Mouse (Mus musculus) cortical plate, adult 2 months (tissue): ENCODE measurements at regions not wholly inside any gene's neighbourhood (a gene's known extent, or its start where the extent isn't known, plus 50 kb on each side); places are given as distances from the start of the nearest gene placed in this dataset.
"Not testable (repeated sequence)": the region's sequence is repeated elsewhere in the genome, so short reads cannot be mapped to it uniquely, and the experiment has no call there.

Source experiments
- H3K27ac ChIP-seq: fragments of 200-500 bp; 2 replicates; pipeline ENCODE4 v1.5.1; 2012; ENCODE audit warnings: low read length, control low read depth, inconsistent platforms; ENCODE audit not compliant: insufficient read depth
- H3K4me1 ChIP-seq: fragments of 200-500 bp; 2 replicates; pipeline ENCODE4 v1.6.1; 2011; ENCODE audit warnings: low read length; ENCODE audit not compliant: control insufficient read depth, insufficient read depth
- H3K4me3 ChIP-seq: fragments of 200-500 bp; 2 replicates; pipeline ENCODE4 v1.5.1; 2011; ENCODE audit warnings: mild to moderate bottlenecking, low read length, control low read depth; ENCODE audit not compliant: insufficient read depth
- CTCF ChIP-seq: fragments of 200-500 bp; IDR thresholded peaks from 2 replicates; pipeline ENCODE4 v1.5.1; 2011; ENCODE audit warnings: mild to moderate bottlenecking, control low read depth, low read length; ENCODE audit not compliant: insufficient read depth; ENCODE audit errors: extremely low read depth
- POLR2A ChIP-seq: fragments of 200-500 bp; IDR thresholded peaks from 2 replicates; pipeline ENCODE4 v1.6.1; 2011; ENCODE audit warnings: mild to moderate bottlenecking, low read length, control low read depth; ENCODE audit not compliant: insufficient read depth; ENCODE audit errors: extremely low read depth

DNA sequence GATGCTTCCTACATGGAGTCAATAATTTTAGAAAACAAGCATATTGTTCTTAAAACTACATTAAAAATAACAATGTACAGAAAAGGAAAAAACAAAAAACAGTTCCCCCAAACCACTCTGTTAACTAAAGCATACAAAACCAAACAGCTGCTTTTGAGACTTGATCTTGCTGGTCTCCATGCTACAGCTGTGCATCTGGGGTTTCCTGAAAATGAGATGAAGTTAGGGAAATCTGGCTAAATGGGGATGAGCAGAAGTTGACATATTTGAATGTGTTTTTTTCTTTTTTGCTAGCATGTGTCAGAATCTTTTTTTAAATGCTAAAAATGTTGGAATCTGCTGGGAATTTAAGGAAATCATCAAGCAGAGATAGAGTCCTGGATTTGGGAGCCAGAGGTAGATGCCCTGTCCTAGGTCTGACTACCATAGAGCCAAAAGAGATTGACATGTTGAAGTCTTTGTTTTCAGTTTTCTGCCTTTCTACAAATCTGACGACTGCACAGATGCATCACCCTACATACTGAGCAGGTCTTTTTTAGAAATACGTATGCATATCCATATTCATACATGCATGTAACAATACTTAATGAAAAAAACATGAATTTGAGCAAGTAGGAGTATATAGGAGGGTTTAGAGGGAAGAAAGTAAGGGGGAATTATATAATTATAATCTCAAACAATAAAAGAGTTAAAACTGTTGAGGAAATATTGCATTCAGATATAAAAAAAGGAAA is 172.5 kb upstream of the Nwd2 start:
- Histone ChIP-seq H3K27ac (no peak overlapping the region), H3K4me1 (no peaks in the 10 kb centered on the region), H3K4me3 (no peak overlapping the region)
- no peak for TF ChIP-seq CTCF
- no peak for TF ChIP-seq POLR2A

DNA sequence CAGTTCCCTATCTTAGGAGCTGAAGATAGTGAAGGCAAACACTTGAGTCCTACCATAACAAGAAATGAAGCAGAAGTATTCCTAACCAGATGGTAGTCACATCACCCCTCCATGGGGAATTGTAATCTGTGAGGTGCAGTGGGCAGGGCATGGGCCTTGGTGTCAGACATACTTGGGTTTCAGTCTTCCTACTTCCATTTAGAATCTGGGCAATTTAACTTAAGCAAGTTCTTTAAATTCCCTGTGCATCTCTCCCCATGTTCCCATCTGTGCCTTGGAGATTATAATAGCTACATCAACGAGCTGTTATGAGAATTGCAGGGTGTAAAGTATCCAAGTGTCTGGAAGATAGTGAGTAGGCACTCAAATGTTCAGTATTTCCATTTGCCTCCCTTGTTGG is 149.9 kb upstream of the Nwd2 start:
- no peaks in the 10 kb centered on the region for H3K4me1 ChIP-seq
- no peak overlapping the region for H3K27ac ChIP-seq
- no peak for TF ChIP-seq CTCF
- no peak for TF ChIP-seq POLR2A
- no peak overlapping the region for H3K4me3 ChIP-seq

DNA sequence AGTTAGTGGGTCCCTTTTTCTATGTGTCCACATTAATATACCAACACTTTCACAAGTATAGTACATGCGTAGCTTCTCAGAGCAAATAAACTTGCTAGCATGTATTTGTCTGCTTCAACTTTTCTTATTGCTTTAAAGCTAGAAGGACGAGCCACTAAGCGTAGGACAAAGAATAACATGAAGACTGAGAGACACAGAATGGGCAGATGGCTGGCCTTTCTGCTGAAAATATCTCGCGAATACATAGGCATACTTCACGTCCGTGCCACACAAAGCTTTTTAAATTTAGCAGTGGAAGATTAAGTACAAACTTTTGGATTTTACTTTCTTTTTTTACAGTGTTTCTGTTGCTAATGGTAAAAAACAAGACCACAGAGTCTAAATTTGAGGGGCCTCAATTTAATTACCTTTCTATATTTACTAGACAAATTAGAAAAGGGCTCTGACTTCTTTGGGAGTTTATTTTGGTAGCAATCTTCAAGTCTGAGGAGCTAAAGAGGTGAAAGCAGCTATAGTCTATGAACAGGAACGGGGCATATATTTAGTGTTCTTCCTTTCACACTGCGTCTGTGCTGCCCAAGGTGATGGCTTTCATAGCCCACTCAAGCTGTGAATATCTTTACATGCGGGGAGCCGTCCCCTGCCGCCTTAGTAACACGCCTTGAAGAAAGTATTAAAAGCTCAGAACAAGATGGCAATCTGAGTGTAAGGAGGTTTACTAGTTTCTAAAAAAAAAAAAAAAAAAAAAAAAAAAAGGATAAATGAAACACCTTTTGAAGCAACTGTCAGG is 145.7 kb upstream of the Nwd2 start:
- TF ChIP-seq POLR2A (no peak), CTCF (no peak)
- no peak overlapping the region for H3K27ac ChIP-seq
- H3K4me1 ChIP-seq, result no peaks in the 10 kb centered on the region
- H3K4me3 ChIP-seq, result no peak overlapping the region

DNA sequence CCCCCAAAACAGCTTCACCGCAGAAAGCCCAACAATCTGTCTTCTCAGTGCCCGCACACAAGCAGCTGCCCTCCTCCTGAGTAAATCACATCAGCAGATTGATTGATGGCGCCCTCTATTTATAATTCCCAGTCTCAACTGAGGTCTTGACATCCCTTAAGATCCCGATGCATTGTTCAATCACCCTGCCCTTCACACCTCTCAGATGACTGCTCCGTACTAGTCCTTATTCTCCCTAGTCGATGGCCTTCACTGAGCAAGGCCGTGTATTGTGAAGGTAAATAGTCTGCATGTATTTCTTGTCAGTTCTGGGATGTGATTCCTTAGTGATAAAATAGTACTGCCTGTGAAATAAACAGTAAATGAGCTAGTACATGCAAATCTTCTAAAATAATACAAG is 114.7 kb upstream of the Nwd2 start:
- H3K27ac ChIP-seq, result no peak overlapping the region
- TF ChIP-seq POLR2A, result no peak
- no peak for TF ChIP-seq CTCF
- no peaks in the 10 kb centered on the region for H3K4me1 ChIP-seq
- no peak overlapping the region for H3K4me3 ChIP-seq

DNA sequence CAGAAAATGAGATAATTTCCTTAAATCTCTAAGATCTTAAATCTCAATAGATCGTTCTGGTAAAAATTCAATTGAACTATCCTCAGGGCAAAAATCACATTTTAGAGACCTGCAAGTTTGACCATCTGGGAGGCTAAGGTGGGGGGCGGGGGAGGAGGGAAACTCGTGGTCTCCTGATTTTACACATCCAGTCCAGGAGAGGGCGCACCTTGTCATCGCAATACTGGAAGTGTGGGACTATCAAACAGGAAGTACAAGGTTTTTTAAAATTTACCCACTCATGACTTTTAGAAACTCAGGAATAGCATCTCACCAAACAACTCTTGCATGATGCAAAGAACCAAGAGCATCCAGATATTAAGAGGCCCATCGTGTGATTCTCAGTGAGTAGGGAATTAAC is 108.4 kb upstream of the Nwd2 start:
- TF ChIP-seq POLR2A (no peak), CTCF (no peak)
- no peak overlapping the region for H3K27ac ChIP-seq

DNA sequence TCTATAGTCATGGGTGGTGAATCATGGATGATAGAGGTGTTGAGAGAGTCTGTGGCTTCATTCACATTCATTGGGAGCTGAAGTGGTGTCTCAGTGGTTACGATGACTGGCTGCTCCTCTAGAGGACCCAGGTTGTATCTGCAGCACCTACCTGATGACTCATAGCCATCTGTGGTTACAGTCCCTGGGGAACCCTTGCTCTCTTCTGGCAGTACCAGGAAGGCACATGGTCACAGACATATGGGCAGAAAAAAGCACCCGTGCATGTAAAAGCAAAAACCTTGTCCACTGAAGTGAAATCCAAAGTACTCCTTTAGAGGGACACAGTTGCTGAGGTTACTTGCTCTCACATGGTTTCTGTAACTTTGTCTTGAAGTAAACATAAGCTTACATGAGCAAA is 103.4 kb upstream of the Nwd2 start:
- Histone ChIP-seq H3K4me1 (no peaks in the 10 kb centered on the region), H3K27ac (no peak overlapping the region), H3K4me3 (no peak overlapping the region)
- TF ChIP-seq CTCF, result no peak
- TF ChIP-seq POLR2A, result no peak

More for the DNA sequence above, 108.4 kb upstream of the Nwd2 start:
- Histone ChIP-seq H3K4me1 (no peaks in the 10 kb centered on the region), H3K4me3 (no peak overlapping the region)

DNA sequence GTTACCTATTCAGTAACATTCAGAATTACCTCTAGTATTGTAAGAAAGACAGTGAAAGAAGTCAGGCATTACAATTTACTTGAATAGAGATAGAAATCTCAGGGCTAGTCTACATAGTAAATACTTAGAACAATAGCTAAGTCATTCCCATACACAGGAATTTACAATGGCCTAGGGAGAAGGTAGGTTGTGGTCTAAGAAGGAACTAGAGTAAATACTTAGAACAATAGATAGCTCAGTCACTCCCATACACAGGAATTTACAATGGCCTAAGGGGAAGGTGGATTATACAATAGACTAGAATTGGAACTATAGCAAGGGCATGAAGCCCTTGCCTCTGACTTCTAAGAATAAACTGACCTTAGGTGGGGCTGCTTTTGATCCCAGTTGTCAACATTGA is 83.0 kb upstream of the Nwd2 start:
- not testable (repeated sequence) for H3K4me1 ChIP-seq, H3K27ac ChIP-seq, H3K4me3 ChIP-seq

DNA sequence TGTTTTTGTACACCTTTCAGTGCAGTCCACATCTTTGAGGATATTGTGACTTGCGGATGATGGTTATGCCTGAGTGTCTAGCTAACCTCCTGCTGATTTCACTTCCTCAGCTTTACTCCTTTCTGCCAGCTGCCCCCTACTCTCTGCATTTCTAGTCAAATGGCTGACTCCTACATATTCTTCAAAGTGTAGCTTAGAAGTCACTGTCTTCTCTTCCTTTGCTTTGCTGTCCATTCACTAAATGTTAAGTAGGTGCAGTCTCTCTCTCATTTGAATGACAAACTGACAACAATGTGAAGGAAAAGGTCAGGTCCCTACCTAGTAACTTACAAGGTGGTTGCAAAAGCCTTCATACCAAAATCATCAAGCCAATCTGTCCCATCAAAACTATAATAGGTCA is 73.5 kb upstream of the Nwd2 start:
- Histone ChIP-seq H3K27ac (no peak overlapping the region), H3K4me1 (no peaks in the 10 kb centered on the region), H3K4me3 (no peak overlapping the region)
- TF ChIP-seq CTCF (no peak), POLR2A (no peak)

DNA sequence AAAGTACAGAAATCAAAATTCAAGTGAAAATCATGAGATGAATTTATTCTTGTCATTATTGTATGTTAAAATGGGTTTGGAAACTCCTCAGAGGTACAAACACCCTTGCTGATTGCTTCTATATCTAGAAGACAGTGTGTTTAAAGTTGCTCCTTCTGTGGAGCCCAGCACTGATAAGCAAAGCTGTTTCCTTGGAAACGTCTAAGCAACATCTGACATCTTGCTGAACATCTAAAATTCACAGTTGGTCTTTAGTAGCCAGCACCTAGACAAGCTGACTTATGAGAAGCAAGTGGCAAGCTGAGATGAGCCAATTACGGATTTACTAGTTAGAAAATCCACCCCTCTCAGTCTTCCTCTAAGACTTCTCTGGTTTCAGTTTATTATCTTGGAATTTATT is 69.5 kb upstream of the Nwd2 start:
- Histone ChIP-seq H3K4me3 (no peak overlapping the region), H3K4me1 (no peaks in the 10 kb centered on the region), H3K27ac (no peak overlapping the region)
- TF ChIP-seq POLR2A, result no peak
- no peak for TF ChIP-seq CTCF

DNA sequence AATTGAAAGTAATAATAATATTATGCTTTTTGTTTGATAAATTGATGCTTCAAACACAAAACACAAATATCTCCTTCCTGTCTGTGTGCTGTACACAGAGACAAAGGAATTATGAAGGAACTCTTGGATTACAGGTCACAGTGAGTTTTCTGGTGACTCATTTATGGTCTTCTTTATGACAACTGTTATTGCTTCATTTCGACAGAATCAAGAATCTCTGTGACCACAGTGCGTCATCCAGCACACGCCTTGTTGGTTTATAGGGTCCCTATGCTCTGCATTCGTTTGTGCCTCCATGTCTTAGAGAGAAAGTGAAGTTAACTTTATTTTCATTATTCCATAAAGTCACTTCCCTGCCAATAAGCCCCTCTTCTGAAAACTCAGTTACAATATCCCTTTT is 61.9 kb upstream of the Nwd2 start:
- H3K27ac ChIP-seq, result no peak overlapping the region
- H3K4me1 ChIP-seq, result no peaks in the 10 kb centered on the region
- no peak overlapping the region for H3K4me3 ChIP-seq
- TF ChIP-seq POLR2A (no peak), CTCF (no peak)
